Mouse (Mus musculus) liver, embryonic 16.5 days (tissue): ENCODE measurements around the gene Golm1. TPM values are rescaled to one million over a fixed set of nuclear protein-coding genes. Genes with fewer than 3 reads are reported as not detected.
"Not testable (repeated sequence)": the region's sequence is repeated elsewhere in the genome, so short reads cannot be mapped to it uniquely, and the experiment has no call there.

Experiments
- ATAC-seq: fragments of 200-750 bp; cut with Nextera tagmentation; 2 replicates; pipeline ENCODE4 v1.8.0; 2017; ENCODE audit warnings: low read depth, mild to moderate bottlenecking, moderate number of reproducible peaks, moderate library complexity
- H3K27ac ChIP-seq: fragments of 300-500 bp; sonication (generic); 2 replicates; pipeline ENCODE4 v1.5.1; 2014; ENCODE audit warnings: mild to moderate bottlenecking, low read length
- H3K27me3 ChIP-seq: fragments of 300-500 bp; sonication (generic); 2 replicates; pipeline ENCODE4 v1.6.1; 2014; ENCODE audit warnings: low read depth, low read length, mixed read lengths; ENCODE audit not compliant: control insufficient read depth, insufficient read depth
- H3K36me3 ChIP-seq: fragments of 300-500 bp; sonication (generic); 2 replicates; pipeline ENCODE4 v1.6.1; 2014; ENCODE audit warnings: mild to moderate bottlenecking; ENCODE audit not compliant: control insufficient read depth, insufficient read depth
- H3K4me1 ChIP-seq: fragments of 300-500 bp; sonication (generic); 2 replicates; pipeline ENCODE4 v1.6.1; 2014; ENCODE audit warnings: low read depth, low read length, mixed read lengths; ENCODE audit not compliant: control insufficient read depth
- H3K4me2 ChIP-seq: fragments of 300-500 bp; sonication (generic); 2 replicates; pipeline ENCODE4 v1.6.1; 2014; ENCODE audit warnings: low read depth, low read length, mixed read lengths
- H3K4me3 ChIP-seq: fragments of 300-500 bp; sonication (generic); 2 replicates; pipeline ENCODE4 v1.5.1; 2014; ENCODE audit warnings: low read depth, mild to moderate bottlenecking, low read length
- H3K9ac ChIP-seq: fragments of 300-500 bp; sonication (generic); 2 replicates; pipeline ENCODE4 v1.6.1; 2014; ENCODE audit warnings: low read depth, low read length
- H3K9me3 ChIP-seq: fragments of 300-500 bp; sonication (generic); replicated peaks from 2 replicates; pipeline ENCODE4 v1.6.1; 2016; ENCODE audit warnings: low read length; ENCODE audit not compliant: control insufficient read depth
- WGBS: fragments of 180-500 bp; shearing (Covaris S2); extraction: QIAGEN DNeasy Blood & Tissue Kit; methylation state at CpG from one replicate; pipeline ENCODE4 v1.1.7; 2014; ENCODE audit not compliant: insufficient replicate concordance; 5-methylcytosine and 5-hydroxymethylcytosine counted together
- polyA plus RNA-seq: library from polyadenylated mRNA; unstranded; fragments of >200 nt; fragmentation: Nextera tagmentation; extraction: Ambion mirVana; gene quantifications from 2 replicates; pipeline ENCODE4 v1.2.1, GENCODE M21; 2015

Golm1 gene
- polyA plus RNA-seq, 1 experiment from 2014 or later, result 36.8 TPM

- ATAC-seq, result no peak
- peaks cover 11% of the 10 kb centered on the region for H3K36me3 ChIP-seq
- H3K4me3 ChIP-seq, result no peak overlapping the region
- H3K27ac ChIP-seq, result no peak overlapping the region
- H3K9me3 ChIP-seq, result no peaks in the 10 kb centered on the region
- H3K27me3 ChIP-seq, result no peaks in the 10 kb centered on the region
- no peak overlapping the region for H3K4me2 ChIP-seq
- no peaks in the 10 kb centered on the region; the same call in 1 of the 2 replicates for H3K4me1 ChIP-seq
- WGBS, result 83% methylated on average over 1 of the region's 1 CpGs
- H3K9ac ChIP-seq, result no peak overlapping the region
Observed at GRCm38 (mm10) chr13:59604511-59604910, 71.1 kb downstream of the Golm1 start.

- Histone ChIP-seq H3K4me1 (no peaks in the 10 kb centered on the region; the same call in 1 of the 2 replicates), H3K27ac (no peak overlapping the region), H3K4me3 (no peak overlapping the region), H3K27me3 (no peaks in the 10 kb centered on the region), H3K36me3 (peaks cover 11% of the 10 kb centered on the region), H3K9me3 (no peaks in the 10 kb centered on the region), H3K4me2 (no peak overlapping the region), H3K9ac (no peak overlapping the region)
- 33% methylated on average over 5 of the region's 5 CpGs for WGBS
- no peak for ATAC-seq
Observed at GRCm38 (mm10) chr13:59603096-59603495, 72.5 kb downstream of the Golm1 start.

GRCm38 (mm10) chr13:59592630-59593029, 83.0 kb downstream of the Golm1 start:
- H3K27ac ChIP-seq, result no peak overlapping the region
- no peaks in the 10 kb centered on the region for H3K9me3 ChIP-seq
- no peaks in the 10 kb centered on the region for H3K36me3 ChIP-seq
- H3K4me3 ChIP-seq, result no peak overlapping the region
- H3K4me2 ChIP-seq, result no peak overlapping the region
- no peak overlapping the region for H3K9ac ChIP-seq
- WGBS, result 42% methylated on average over 1 of the region's 1 CpGs
- peaks cover 17% of the 10 kb centered on the region for H3K4me1 ChIP-seq
- H3K27me3 ChIP-seq, result no peaks in the 10 kb centered on the region
- ATAC-seq, result peak; percentile 37; the same call in 1 of the 2 replicates

GRCm38 (mm10) chr13:59592058-59592457, 83.6 kb downstream of the Golm1 start:
- H3K9me3 ChIP-seq, H3K4me2 ChIP-seq, H3K27me3 ChIP-seq, H3K36me3 ChIP-seq, H3K9ac ChIP-seq, ATAC-seq, H3K27ac ChIP-seq, H3K4me3 ChIP-seq: not testable (repeated sequence)
- 68% methylated on average over 3 of the region's 3 CpGs for WGBS
- H3K4me1 ChIP-seq, result peaks cover 19% of the 10 kb centered on the region

GRCm38 (mm10) chr13:59590691-59591090, 84.9 kb downstream of the Golm1 start:
- H3K4me1 ChIP-seq, result peaks cover 31% of the 10 kb centered on the region
- 78% methylated on average over 4 of the region's 4 CpGs for WGBS
- no peaks in the 10 kb centered on the region for H3K36me3 ChIP-seq
- no peak overlapping the region for H3K4me3 ChIP-seq
- no peak overlapping the region for H3K4me2 ChIP-seq
- no peaks in the 10 kb centered on the region for H3K9me3 ChIP-seq
- ATAC-seq, result no peak
- H3K27ac ChIP-seq, result no peak overlapping the region
- no peak overlapping the region for H3K9ac ChIP-seq
- H3K27me3 ChIP-seq, result no peaks in the 10 kb centered on the region

GRCm38 (mm10) chr13:59589672-59590071, 85.9 kb downstream of the Golm1 start:
- Histone ChIP-seq H3K9ac (no peak overlapping the region), H3K4me2 (no peak overlapping the region), H3K27ac (no peak overlapping the region), H3K4me1 (peaks cover 32% of the 10 kb centered on the region), H3K36me3 (no peaks in the 10 kb centered on the region), H3K4me3 (no peak overlapping the region), H3K9me3 (no peaks in the 10 kb centered on the region), H3K27me3 (no peaks in the 10 kb centered on the region)
- ATAC-seq, result no peak
- WGBS, result 73% methylated on average over 4 of the region's 4 CpGs

GRCm38 (mm10) chr13:59587201-59587600, 88.4 kb downstream of the Golm1 start:
- no peaks in the 10 kb centered on the region for H3K9me3 ChIP-seq
- ATAC-seq, result no peak
- no peaks in the 10 kb centered on the region for H3K36me3 ChIP-seq
- H3K9ac ChIP-seq, result no peak overlapping the region
- WGBS, result 74% methylated on average over 2 of the region's 2 CpGs
- H3K4me1 ChIP-seq, result peaks cover 29% of the 10 kb centered on the region
- no peak overlapping the region for H3K4me2 ChIP-seq
- H3K27ac ChIP-seq, result no peak overlapping the region
- no peak overlapping the region for H3K4me3 ChIP-seq
- H3K27me3 ChIP-seq, result no peaks in the 10 kb centered on the region

- peak overlapping the region; percentile 86 for H3K4me3 ChIP-seq
- H3K36me3 ChIP-seq, result no peaks in the 10 kb centered on the region
- peak overlapping the region; percentile 80 for H3K27ac ChIP-seq
- no peaks in the 10 kb centered on the region for H3K9me3 ChIP-seq
- H3K9ac ChIP-seq, result peak overlapping the region; percentile 85
- ATAC-seq, result no peak
- H3K4me2 ChIP-seq, result peak overlapping the region; percentile 84
- no peaks in the 10 kb centered on the region for H3K27me3 ChIP-seq
- under 1% methylated on average over 28 of the region's 28 CpGs for WGBS
- H3K4me1 ChIP-seq, result peaks cover 29% of the 10 kb centered on the region
Observed at GRCm38 (mm10) chr13:59585648-59586005, 90.0 kb downstream of the Golm1 start.

- Histone ChIP-seq H3K9ac (peak within 1 kb of the TSS; percentile 85), H3K27me3 (no peaks in the 10 kb centered on the region), H3K27ac (peak within 1 kb of the TSS; percentile 80), H3K9me3 (no peaks in the 10 kb centered on the region), H3K4me2 (peak within 1 kb of the TSS; percentile 84), H3K36me3 (no peaks in the 10 kb centered on the region), H3K4me3 (peak within 1 kb of the TSS; percentile 86), H3K4me1 (peaks cover 29% of the 10 kb centered on the region)
- peak; percentile 96 for ATAC-seq
- WGBS, result under 1% methylated on average over 61 of the region's 83 CpGs
Observed at GRCm38 (mm10) chr13:59584947-59585647, 90.5 kb downstream of the Golm1 start, which contains the start of the genes Agtpbp1 and Naa35. Gene Agtpbp1 (minus strand): TSS chr13:59585227. Gene Naa35 (plus strand): TSS chr13:59585259.
